Mouse (Mus musculus) heart, adult 2 months (tissue): Measurements from ENCODE around the gene Pde6d.

Source experiments
- CTCF ChIP-seq: fragments of 200-600 bp; IDR thresholded peaks from 2 replicates; pipeline ENCODE4 v1.8.1; 2022; ENCODE audit warnings: antibody characterized with exemption, mild to moderate bottlenecking, moderate library complexity
- EP300 ChIP-seq: fragments of 200-500 bp; IDR thresholded peaks from 2 replicates; pipeline ENCODE4 v1.6.1; 2011; ENCODE audit warnings: low read depth, low read length, control low read depth; ENCODE audit not compliant: insufficient read depth
- POLR2A ChIP-seq: fragments of 200-500 bp; IDR thresholded peaks from 2 replicates; pipeline ENCODE4 v1.6.1; 2011; ENCODE audit warnings: mild to moderate bottlenecking, low read depth, low read length, control low read depth; ENCODE audit not compliant: insufficient read depth

GRCm38 (mm10) chr1:86527599-86528486 is 54.6 kb downstream of the Pde6d start:
- TF ChIP-seq POLR2A (no peak; the same call in 1 of the 2 replicates), CTCF (peak; percentile 86), EP300 (no peak)
